Comparison of ENCODE assay signal across 9 mouse cellular contexts in the genomic region with DNA sequence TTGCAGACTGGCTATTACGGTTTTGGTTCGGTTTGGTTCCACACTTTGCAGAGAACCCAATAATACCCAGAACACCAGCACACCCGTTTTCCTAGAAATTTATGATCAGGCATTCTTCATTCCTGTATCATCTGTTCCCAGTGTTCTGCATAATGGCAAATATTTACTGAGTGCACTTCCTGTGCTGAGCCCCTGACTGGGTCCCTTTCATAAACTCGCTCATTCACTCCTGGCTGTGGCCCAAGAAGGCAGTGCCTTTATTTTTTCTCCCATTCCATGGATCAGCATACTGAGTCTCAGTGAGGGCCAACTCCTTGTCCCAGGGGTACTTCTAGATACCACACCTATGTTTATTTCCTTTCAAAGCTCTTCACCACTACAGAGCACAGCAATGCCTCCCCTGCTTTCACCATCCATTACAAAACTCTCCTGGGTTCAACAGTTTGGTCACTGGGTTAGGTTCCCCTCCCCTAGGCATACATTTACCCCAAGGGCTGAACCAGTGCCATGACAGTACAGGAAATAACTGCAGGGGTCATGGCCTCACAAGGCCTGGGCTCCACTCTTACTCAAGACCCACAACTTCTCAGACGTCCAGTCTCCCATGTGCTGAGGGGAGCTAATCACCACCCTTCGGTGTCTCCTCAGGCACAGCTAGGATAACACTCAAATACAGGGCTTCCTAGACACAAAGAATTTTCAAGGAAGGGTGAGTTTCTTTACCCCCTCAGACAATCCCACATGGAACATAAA.
DNase-seq lines count a peak whose midpoint lies in the region; ATAC-seq and TF ChIP-seq lines count a peak whose summit lies in the region.
"Had no signal": no experiment of that assay in that cellular context is flagged by ENCODE, and none has a peak within 500 bp of the region (broad histone marks: within the 10 kb centered on the region; RNA-seq: fewer than 3 reads in every experiment).

No protein-coding gene starts in this region.

- H3K27me3 ChIP-seq in heart, embryonic 11.5 days (ENCODE audit: control insufficient read depth, insufficient read depth, low read length): no peaks in the 10 kb centered on the region
- H3K27me3 ChIP-seq in E14TG2a.4 (ENCODE audit: insufficient read depth, low read length): no peaks in the 10 kb centered on the region
- no peaks in the 10 kb centered on the region for H3K27me3 ChIP-seq in hindbrain, embryonic 12.5 days

- H3K4me3 ChIP-seq in heart, embryonic 11.5 days (ENCODE audit: low read depth, low read length): no peak overlapping the region
- 0 out of 2 replicates have a peak overlapping the region, but pooled peaks have one; percentile 29 for H3K4me3 ChIP-seq in E14TG2a.4 (replicated peaks; ENCODE audit: low read length)
- H3K4me3 ChIP-seq in hindbrain, embryonic 12.5 days: no peak overlapping the region

- H3K9ac ChIP-seq in heart, embryonic 11.5 days (ENCODE audit: low read depth, low read length): no peak overlapping the region; the same call in 1 of the 2 replicates
- H3K9ac ChIP-seq in hindbrain, embryonic 12.5 days: 0 out of 2 replicates have a peak overlapping the region, but pooled peaks have one; percentile 8

- H3K9me3 ChIP-seq in heart, embryonic 11.5 days (replicated peaks; ENCODE audit: control insufficient read depth, low read length): no peaks in the 10 kb centered on the region
- no peaks in the 10 kb centered on the region for H3K9me3 ChIP-seq in E14TG2a.4 (ENCODE audit: low read length)
- no peaks in the 10 kb centered on the region for H3K9me3 ChIP-seq in hindbrain, embryonic 12.5 days (replicated peaks)

- peaks cover 97% of the 10 kb centered on the region for H3K4me1 ChIP-seq in heart, embryonic 11.5 days (ENCODE audit: control insufficient read depth, insufficient read depth, low read length)
- peaks cover 96% of the 10 kb centered on the region for H3K4me1 ChIP-seq in E14TG2a.4 (replicated peaks; ENCODE audit: low read depth, low read length)
- H3K4me1 ChIP-seq in hindbrain, embryonic 12.5 days: peaks cover 94% of the 10 kb centered on the region

- no peak for ATAC-seq in heart, embryonic 11.5 days (replicated peaks; ENCODE audit: insufficient number of reproducible peaks, low FRiP score, low TSS enrichment)
- no peak for ATAC-seq in hindbrain, embryonic 12.5 days (ENCODE audit: low FRiP score)
- ATAC-seq: forebrain, embryonic 14.5 days had no signal

- WGBS in heart, embryonic 11.5 days (ENCODE audit: insufficient replicate concordance): 60% methylated on average over 6 of the region's 6 CpGs
- WGBS in hindbrain, embryonic 12.5 days: 68% methylated on average over 6 of the region's 6 CpGs

- no peak for TF ChIP-seq CTCF in E14TG2a.4 (conservative IDR thresholded peaks at IDR 0.05; ENCODE audit: low read length)

- H3K27ac ChIP-seq in heart, embryonic 11.5 days (ENCODE audit: low read depth, low read length): peak overlapping the region; percentile 60
- H3K27ac ChIP-seq in hindbrain, embryonic 12.5 days: peak overlapping the region; percentile 52; the same call in 1 of the 2 replicates

- no peak overlapping the region for H3K4me2 ChIP-seq in heart, embryonic 11.5 days
- no peak overlapping the region for H3K4me2 ChIP-seq in hindbrain, embryonic 12.5 days (replicated peaks)

- no peak for DNase-seq in heart, adult 8-10 months (ENCODE audit: low spot score)
- DNase-seq in lung, postnatal 25 days (ENCODE audit: low spot score): peak; percentile 46
- DNase-seq in cerebellum, adult 8-10 months: no peak
- no peak for DNase-seq in spleen, postnatal 14 days (ENCODE audit: low spot score in 2 of 2)
- DNase-seq in right cerebral cortex, postnatal 36 days (ENCODE audit: low spot score in 2 of 2): no peak

- H3K36me3 ChIP-seq in heart, embryonic 11.5 days (ENCODE audit: control insufficient read depth, insufficient read depth, low read length): no peaks in the 10 kb centered on the region
- H3K36me3 ChIP-seq in E14TG2a.4 (ENCODE audit: insufficient read depth, low read length): peaks cover 18% of the 10 kb centered on the region; the same call in 1 of the 2 replicates
- no peaks in the 10 kb centered on the region for H3K36me3 ChIP-seq in hindbrain, embryonic 12.5 days
